Mouse (Mus musculus): Measurements from ENCODE around the gene Hdac4. TPM values are rescaled to one million over a fixed set of nuclear protein-coding genes. Genes with fewer than 3 reads are reported as not detected.

The Hdac4 gene
- polyA plus RNA-seq, 1 experiment from 2014 or later, result 28.0 TPM

DNA sequence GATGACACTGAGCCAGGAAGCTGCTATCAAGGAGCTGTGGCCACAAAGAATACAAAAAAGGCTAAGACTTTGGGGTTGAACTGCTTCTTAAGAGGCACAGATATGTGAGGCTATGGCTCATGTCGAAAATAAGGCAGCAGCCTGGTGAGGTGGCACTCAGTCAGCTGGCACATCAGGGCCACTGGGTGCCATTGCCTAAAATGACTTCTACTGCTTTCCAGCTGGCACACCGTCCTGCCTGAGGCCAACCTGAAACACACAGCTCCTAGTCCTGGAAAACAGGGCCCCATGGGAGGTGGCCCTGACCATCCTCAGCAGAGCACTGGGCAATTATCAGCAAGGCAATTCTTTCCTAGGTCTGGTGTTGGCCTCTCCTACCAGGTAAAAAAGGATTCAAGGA lies 167.3 kb downstream of the Hdac4 start:
- no peak overlapping the region for H3K27ac ChIP-seq
- no peak for ATAC-seq (ENCODE audit: low FRiP score, low read depth)
- H3K27me3 ChIP-seq, result no peaks in the 10 kb centered on the region
- H3K9ac ChIP-seq, result no peak overlapping the region
- peaks cover 42% of the 10 kb centered on the region for H3K36me3 ChIP-seq
- H3K4me1 ChIP-seq, result no peaks in the 10 kb centered on the region
- no peak overlapping the region for H3K4me3 ChIP-seq
- H3K4me2 ChIP-seq (replicated peaks), result no peak overlapping the region
- H3K9me3 ChIP-seq, result 0 out of 2 replicates have a peak, but pooled peaks cover 3% of the 10 kb centered on the region
- WGBS, result 85% methylated on average over 2 of the region's 2 CpGs

DNA sequence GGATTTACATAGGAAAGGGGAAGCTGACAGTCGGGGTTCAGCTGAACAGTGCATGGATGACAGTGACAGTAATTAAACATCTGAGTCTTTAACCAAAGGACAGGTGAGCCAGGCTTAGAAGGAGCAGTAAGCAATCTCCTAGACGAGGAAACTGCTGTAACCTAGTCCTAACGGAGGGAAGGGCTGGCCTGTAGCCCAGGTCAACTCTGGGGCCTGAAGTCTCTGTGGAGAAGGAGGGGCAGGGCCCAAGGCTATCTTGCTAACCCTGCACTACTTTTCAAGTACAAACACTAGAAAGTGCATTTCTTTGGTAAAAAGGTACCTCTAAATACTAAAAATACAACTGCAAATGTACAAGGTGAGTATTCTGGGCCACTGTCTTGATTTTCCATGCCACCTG lies 169.1 kb downstream of the Hdac4 start:
- H3K4me1 ChIP-seq, result 0 out of 2 replicates have a peak, but pooled peaks cover 9% of the 10 kb centered on the region
- H3K4me3 ChIP-seq, result no peak overlapping the region
- H3K36me3 ChIP-seq, result peaks cover 42% of the 10 kb centered on the region
- H3K4me2 ChIP-seq (replicated peaks), result no peak overlapping the region
- H3K27ac ChIP-seq, result no peak overlapping the region
- no peaks in the 10 kb centered on the region for H3K27me3 ChIP-seq
- no peak for ATAC-seq (ENCODE audit: low FRiP score, low read depth)
- 0 out of 2 replicates have a peak, but pooled peaks cover 3% of the 10 kb centered on the region for H3K9me3 ChIP-seq
- no peak overlapping the region for H3K9ac ChIP-seq
- 85% methylated on average over 3 of the region's 3 CpGs for WGBS

DNA sequence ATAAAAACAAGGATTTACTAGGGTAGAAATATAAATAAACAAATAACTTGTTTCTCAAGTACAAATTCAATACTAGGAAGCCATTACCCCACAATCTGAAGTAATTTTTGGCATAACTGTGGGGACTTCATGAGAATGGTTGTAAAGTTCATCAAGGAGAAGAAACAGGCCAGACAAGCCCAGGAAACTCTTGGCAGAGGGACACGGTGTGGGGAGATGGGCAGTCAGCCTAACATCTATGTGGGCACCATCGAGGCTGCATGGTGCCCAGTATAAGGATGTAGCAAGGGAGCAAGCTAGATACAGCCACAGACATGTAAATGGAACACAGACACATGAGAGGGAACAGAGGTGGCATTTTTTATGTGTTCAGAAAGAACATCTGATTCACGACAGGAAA lies 171.6 kb downstream of the Hdac4 start:
- H3K4me3 ChIP-seq, result no peak overlapping the region
- WGBS, result 84% methylated on average over 3 of the region's 3 CpGs

DNA sequence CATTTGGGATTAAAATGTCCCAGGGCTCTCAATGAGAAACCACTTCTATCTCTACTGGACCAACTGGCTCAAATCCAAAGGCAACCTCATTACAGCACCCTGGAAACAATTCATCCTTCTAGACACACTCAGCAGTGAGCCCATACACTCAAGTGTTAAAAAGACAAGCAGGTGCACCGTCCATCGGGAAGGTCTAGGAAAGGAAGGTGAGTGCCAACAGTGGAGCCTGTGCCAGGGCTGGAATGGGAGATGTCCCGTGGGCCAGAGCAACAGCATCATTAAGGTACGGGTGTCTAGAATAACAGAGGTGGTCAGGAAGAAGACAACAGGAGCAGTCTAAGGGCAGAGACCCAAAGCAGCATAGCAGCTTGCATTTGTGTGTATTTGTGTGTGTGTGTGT lies 173.5 kb downstream of the Hdac4 start:
- WGBS, result 83% methylated on average over 4 of the region's 4 CpGs
- Histone ChIP-seq H3K4me3 (no peak overlapping the region), H3K4me2 (replicated peaks) (no peak overlapping the region), H3K9ac (no peak overlapping the region), H3K27ac (no peak overlapping the region), H3K4me1 (peaks cover 20% of the 10 kb centered on the region; the same call in 1 of the 2 replicates), H3K36me3 (peaks cover 11% of the 10 kb centered on the region), H3K27me3 (no peaks in the 10 kb centered on the region), H3K9me3 (0 out of 2 replicates have a peak, but pooled peaks cover 3% of the 10 kb centered on the region)
- no peak for ATAC-seq (ENCODE audit: low FRiP score, low read depth)

More for the DNA sequence above, 171.6 kb downstream of the Hdac4 start:
- Histone ChIP-seq H3K9me3 (0 out of 2 replicates have a peak, but pooled peaks cover 3% of the 10 kb centered on the region), H3K27me3 (no peaks in the 10 kb centered on the region), H3K4me1 (peaks cover 20% of the 10 kb centered on the region; the same call in 1 of the 2 replicates), H3K9ac (no peak overlapping the region), H3K27ac (no peak overlapping the region), H3K36me3 (peaks cover 29% of the 10 kb centered on the region), H3K4me2 (replicated peaks) (no peak overlapping the region)
- no peak for ATAC-seq (ENCODE audit: low FRiP score, low read depth)

DNA sequence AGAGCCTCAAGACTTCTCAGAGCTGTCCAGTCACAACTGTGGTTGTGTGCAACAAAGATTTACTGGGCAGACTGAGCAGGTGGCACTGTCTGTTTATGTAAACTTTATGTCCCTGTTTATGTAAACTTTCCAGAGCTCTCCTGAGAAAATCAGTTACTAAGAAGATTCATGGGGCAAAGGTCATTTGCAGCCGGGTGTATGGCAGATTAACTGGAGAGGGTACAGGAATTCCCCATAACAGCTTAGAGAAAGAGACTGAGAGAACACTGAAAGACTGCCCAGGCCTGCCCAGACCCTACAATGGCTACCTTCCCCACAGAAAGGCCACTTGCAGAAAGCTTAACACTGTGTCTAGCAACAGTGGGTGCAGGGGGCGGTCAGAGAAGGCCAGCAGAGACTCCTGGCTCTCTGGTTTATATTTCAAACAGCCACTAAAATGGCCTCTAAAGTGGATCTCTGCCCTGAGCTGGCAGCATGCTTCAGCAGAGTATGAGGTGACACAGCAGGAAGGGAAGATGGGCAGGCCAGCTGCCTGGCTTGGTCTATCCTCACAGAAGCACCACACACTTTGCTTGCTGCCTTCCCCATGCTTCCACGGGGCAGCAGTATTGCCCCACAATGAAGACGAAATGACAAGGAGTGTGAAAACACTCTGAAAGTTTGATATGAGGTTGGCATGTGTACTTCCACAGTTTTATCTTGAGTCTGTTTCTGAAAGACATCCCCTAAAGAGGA lies 179.4 kb downstream of the Hdac4 start:
- ATAC-seq (ENCODE audit: low FRiP score, low read depth), result no peak
- 71% methylated on average over 4 of the region's 4 CpGs for WGBS
- Histone ChIP-seq H3K4me1 (peaks cover 9% of the 10 kb centered on the region; the same call in 1 of the 2 replicates), H3K36me3 (peaks cover 14% of the 10 kb centered on the region), H3K4me3 (no peak overlapping the region), H3K4me2 (replicated peaks) (no peak overlapping the region), H3K27ac (no peak overlapping the region), H3K9me3 (no peaks in the 10 kb centered on the region), H3K9ac (no peak overlapping the region), H3K27me3 (no peaks in the 10 kb centered on the region)

DNA sequence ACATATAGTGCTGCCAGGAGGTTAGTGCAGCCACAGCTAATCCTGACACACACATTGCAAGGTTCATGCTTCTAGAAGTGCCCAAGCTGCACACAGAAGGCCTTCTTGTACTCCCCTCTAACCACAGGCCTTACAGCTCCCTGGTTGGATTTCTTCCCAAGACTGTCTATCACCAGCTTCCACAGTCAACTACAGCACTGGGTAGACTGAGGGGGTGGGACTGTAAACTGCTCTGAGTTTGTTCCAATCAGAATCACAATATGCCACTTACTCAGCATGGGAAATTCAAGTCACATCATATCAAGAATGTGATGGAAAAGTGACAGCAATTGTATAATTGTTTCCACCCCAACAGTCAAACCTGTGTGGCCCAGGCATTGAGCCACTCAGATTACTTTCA lies 180.2 kb downstream of the Hdac4 start:
- no peaks in the 10 kb centered on the region for H3K27me3 ChIP-seq
- no peaks in the 10 kb centered on the region for H3K9me3 ChIP-seq
- H3K27ac ChIP-seq, result no peak overlapping the region
- H3K9ac ChIP-seq, result no peak overlapping the region
- H3K4me2 ChIP-seq (replicated peaks), result no peak overlapping the region
- H3K4me1 ChIP-seq, result 0 out of 2 replicates have a peak, but pooled peaks cover under 1% of the 10 kb centered on the region
- no peak overlapping the region for H3K4me3 ChIP-seq
- H3K36me3 ChIP-seq, result peaks cover 15% of the 10 kb centered on the region
- ATAC-seq (ENCODE audit: low FRiP score, low read depth), result no peak

DNA sequence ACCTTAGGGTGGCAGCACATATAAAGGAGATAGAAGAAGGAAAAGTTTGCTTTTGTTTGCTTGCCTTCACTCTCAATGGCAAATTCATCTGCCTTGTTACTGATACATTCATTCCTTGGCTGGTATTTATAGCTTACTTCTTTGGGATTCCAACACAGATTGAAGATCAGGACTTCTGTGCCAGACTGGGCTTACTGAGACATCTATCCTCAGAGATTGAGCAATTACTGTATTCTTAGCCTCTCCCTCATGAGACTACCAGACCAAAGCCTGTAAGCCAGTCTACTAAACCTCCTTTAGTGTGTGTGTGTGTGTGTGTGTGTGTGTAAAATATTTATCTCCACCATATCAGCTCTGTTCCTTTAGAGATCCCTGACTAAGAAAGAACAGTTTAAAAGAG lies 181.0 kb downstream of the Hdac4 start:
- ATAC-seq (ENCODE audit: low FRiP score, low read depth), result no peak
- peaks cover 18% of the 10 kb centered on the region for H3K36me3 ChIP-seq
- no peak overlapping the region for H3K4me2 ChIP-seq (replicated peaks)
- H3K27ac ChIP-seq, result no peak overlapping the region
- H3K4me3 ChIP-seq, result no peak overlapping the region
- no peaks in the 10 kb centered on the region for H3K9me3 ChIP-seq
- no peaks in the 10 kb centered on the region for H3K27me3 ChIP-seq
- H3K9ac ChIP-seq, result no peak overlapping the region
- no peaks in the 10 kb centered on the region for H3K4me1 ChIP-seq

DNA sequence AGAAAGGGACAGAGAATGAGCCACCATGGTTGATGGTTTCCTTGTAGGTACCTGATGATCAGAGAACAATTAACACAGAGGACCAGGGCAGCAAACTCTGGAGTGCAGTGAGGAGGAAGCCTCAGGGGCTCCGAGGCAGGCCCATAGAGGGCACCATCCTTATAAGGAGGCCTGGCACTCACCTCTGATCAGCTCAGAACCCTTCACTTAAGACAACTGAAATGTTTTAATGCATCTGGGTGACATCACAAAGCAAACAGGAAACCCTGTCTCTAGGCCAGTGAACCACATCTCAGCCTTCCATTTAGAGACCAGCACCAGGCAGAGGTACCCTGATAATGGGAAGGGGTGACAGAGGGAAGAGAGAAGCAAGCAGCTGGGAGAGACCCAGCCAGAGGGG lies 188.8 kb downstream of the Hdac4 start:
- Histone ChIP-seq H3K4me2 (replicated peaks) (no peak overlapping the region), H3K27me3 (no peaks in the 10 kb centered on the region), H3K9ac (no peak overlapping the region), H3K4me1 (peaks cover 22% of the 10 kb centered on the region), H3K27ac (no peak overlapping the region), H3K9me3 (no peaks in the 10 kb centered on the region), H3K36me3 (peaks cover 19% of the 10 kb centered on the region), H3K4me3 (no peak overlapping the region)
- ATAC-seq (ENCODE audit: low FRiP score, low read depth), result no peak
- WGBS, result 55% methylated on average over 1 of the region's 1 CpGs

DNA sequence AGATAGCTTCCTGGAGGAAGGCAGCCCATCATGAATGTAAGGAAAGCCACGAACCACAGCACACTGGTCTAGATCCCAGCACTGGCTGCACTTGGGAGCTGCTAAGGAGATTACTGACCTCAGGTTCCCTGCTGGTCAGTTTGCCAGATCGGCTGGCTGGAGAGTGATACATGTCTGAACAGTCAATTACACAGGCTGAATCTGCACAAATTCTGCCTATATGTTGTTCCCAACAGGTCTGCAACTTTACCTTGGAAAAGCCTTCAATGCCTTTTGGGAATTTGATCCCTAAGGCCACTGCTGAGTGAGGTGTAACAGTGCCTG lies 189.9 kb downstream of the Hdac4 start:
- peak overlapping the region; percentile 34; the same call in 1 of the 2 replicates for H3K27ac ChIP-seq
- WGBS, result 49% methylated on average over 2 of the region's 2 CpGs

DNA sequence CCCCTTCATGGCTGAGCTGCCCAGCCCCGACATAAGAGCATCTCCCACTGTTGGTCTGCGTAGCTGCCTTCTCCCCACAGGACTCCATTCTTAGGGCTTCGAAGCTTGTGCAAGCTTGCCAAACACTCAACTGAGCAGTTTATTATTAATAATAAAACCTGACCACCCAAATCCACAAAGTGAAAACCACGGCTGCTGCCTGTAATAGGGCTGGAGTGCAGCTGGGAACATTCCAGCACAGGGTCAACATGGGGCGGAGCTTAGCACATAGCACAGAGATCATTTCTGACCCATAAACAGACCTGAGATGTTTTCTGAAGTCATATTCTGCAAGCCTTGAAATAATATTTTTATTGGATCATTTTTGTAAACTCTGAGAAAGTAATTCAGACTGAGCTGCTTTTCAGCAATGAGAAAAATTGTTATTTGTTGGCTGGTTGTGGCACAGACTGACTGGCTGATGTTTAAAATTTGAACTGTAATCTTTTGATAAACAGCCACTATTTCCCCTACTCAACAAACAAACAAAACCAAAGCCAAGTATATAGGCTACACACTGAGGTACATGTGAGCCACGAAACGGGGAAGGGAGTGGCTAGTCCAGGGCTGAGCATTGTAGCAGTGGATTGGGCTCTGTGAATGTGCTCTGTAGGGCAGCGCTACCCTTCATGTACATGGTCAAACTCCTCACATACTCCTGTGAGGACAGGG lies 190.4 kb downstream of the Hdac4 start:
- peak overlapping the region; percentile 34; the same call in 1 of the 2 replicates for H3K27ac ChIP-seq
- H3K36me3 ChIP-seq, result peaks cover 26% of the 10 kb centered on the region
- H3K4me3 ChIP-seq, result no peak overlapping the region
- H3K4me2 ChIP-seq (replicated peaks), result no peak overlapping the region
- no peaks in the 10 kb centered on the region for H3K27me3 ChIP-seq
- WGBS, result 43% methylated on average over 8 of the region's 8 CpGs
- H3K9me3 ChIP-seq, result no peaks in the 10 kb centered on the region
- ATAC-seq (ENCODE audit: low FRiP score, low read depth), result peak; percentile 79
- H3K9ac ChIP-seq, result no peak overlapping the region
- peaks cover 22% of the 10 kb centered on the region for H3K4me1 ChIP-seq

More for the DNA sequence above, 189.9 kb downstream of the Hdac4 start:
- no peak for ATAC-seq (ENCODE audit: low FRiP score, low read depth)
- H3K4me2 ChIP-seq (replicated peaks), result no peak overlapping the region
- no peaks in the 10 kb centered on the region for H3K9me3 ChIP-seq
- H3K4me1 ChIP-seq, result peaks cover 22% of the 10 kb centered on the region
- no peak overlapping the region for H3K4me3 ChIP-seq
- no peaks in the 10 kb centered on the region for H3K27me3 ChIP-seq
- H3K9ac ChIP-seq, result no peak overlapping the region
- H3K36me3 ChIP-seq, result peaks cover 21% of the 10 kb centered on the region

DNA sequence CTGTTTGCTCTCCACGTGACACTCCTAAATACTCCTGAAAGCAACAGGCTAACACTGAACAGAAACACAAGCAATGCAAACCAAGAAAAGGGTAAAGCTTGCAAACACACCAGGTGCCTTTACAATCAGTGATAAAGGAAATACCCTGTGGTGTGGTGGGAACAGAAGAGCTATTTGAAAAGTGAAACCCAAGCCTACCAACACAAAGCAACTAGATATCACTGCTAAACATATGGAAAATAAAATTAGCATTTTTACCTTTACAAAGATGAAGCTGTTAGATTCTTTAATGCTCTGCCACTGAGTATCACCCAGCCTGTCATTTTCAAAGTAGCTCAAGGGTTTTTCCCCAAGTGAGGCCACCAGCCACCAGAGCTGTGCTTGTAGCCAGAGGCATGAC lies 191.4 kb downstream of the Hdac4 start:
- Histone ChIP-seq H3K4me3 (no peak overlapping the region), H3K4me1 (peaks cover 22% of the 10 kb centered on the region), H3K27ac (no peak overlapping the region), H3K9ac (no peak overlapping the region), H3K4me2 (replicated peaks) (no peak overlapping the region), H3K9me3 (no peaks in the 10 kb centered on the region), H3K36me3 (peaks cover 28% of the 10 kb centered on the region), H3K27me3 (no peaks in the 10 kb centered on the region)
- WGBS, result 54% methylated on average over 1 of the region's 1 CpGs
- ATAC-seq (ENCODE audit: low FRiP score, low read depth), result no peak

DNA sequence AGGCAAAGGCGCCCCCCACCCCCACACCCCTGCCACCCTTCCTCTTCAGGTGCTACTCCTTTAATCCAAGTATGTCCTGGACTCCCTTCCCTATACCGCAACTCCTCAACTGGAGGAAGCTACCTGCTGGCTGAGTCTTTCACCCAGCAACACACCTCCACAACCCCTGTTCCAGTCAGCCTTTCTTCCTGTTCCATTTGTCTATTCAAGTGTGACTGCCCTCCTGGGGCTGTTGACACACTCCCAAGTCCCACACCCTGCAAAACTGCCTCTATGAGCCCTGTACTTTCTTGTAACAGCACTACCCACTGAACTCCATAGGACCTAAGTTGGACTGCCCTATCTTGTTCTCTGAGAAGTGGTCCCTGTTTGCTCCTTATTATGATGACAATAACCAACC lies 195.3 kb downstream of the Hdac4 start:
- Histone ChIP-seq H3K4me2 (replicated peaks) (no peak overlapping the region), H3K36me3 (peaks cover 48% of the 10 kb centered on the region), H3K9me3 (no peaks in the 10 kb centered on the region), H3K4me3 (no peak overlapping the region), H3K27ac (no peak overlapping the region), H3K9ac (no peak overlapping the region), H3K27me3 (no peaks in the 10 kb centered on the region), H3K4me1 (peaks cover 16% of the 10 kb centered on the region)
- WGBS, result 97% methylated on average over 2 of the region's 2 CpGs
- no peak for ATAC-seq (ENCODE audit: low FRiP score, low read depth)

Measured in limb, embryonic 13.5 days (tissue).